Mouse (Mus musculus): Measurements from ENCODE around the gene Plekha7.

Gene Plekha7

DNA sequence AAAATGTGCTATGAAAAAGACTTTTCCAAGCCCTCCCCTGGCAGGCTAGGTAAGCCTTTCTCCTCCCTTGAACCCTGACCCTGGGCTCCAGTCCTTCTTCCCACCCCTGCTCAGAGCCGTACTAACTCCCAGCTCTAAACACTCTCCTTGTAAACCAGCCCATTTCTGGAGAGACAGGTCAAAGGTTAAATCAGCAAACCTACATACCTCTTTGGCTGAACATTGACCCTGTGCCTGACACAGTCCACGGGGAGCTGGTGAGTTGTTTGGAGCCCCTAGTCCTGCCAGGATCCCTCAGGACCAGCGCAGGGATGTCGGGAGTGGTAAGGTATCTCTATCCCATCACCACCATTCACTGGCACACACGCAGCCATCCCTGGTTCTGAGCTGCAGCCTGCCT lies 15.8 kb downstream of the Plekha7 start:
- ATAC-seq (ENCODE audit: insufficient number of reproducible peaks, low FRiP score, low TSS enrichment) = no peak

DNA sequence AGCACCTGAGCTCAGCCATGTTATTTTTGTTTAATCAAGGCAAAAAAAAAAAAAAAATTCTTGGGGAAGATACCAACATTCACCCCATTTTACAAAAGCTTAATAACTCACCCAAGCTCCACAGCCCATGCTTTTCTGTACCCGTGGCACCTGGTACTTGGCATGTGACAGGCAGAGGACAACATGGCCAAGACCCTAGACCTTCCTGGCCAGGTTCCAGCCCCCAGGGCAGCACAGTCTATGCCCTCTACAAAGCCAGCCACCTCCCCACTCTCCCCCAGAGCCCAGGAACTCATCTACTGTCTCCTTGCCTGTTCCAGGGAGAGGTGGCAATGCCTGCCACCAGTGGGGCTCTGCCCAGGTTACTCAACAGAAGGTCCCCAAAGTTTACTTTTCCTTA lies 17.6 kb downstream of the Plekha7 start:
- no peak for ATAC-seq (ENCODE audit: insufficient number of reproducible peaks, low FRiP score, low TSS enrichment)

DNA sequence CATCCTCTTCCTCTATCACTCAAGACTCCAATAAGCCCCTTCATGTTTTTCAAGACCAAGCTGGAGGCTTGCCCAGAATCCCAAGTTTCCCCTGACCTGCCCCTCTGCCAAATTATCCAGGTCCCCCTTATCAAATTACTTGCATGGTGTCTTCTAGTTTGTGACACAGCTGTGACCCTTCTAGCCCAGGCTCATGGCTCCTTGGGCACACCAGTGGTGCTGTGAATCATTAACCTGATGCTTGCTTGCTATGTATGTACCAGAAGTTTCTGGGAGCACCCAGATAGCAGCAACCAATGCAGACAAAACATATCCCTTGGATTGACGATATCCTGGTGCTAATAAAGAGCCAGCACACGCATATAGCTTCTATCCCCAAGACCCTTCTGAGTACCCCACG lies 19.2 kb downstream of the Plekha7 start:
- no peak for ATAC-seq (ENCODE audit: insufficient number of reproducible peaks, low FRiP score, low TSS enrichment)

DNA sequence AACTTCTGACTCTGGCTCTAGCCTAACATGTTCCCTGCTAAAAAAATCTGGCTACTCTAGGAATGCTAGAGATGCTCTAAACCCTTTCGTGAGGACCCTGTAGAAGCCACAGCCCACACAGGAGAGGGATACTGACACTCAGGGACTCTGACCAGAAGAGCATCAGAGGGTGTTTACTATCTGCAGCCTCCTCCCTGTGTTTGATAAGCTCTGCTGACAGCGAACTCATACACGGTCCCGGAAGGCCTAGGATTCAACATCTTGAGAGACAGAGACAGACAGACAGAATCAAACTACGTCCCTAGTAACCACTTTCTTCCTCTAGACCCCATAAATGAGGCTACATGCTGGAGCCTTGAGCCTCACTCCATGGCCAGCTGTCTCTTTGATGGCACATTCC lies 20.2 kb downstream of the Plekha7 start:
- no peak for ATAC-seq (ENCODE audit: insufficient number of reproducible peaks, low FRiP score, low TSS enrichment)

DNA sequence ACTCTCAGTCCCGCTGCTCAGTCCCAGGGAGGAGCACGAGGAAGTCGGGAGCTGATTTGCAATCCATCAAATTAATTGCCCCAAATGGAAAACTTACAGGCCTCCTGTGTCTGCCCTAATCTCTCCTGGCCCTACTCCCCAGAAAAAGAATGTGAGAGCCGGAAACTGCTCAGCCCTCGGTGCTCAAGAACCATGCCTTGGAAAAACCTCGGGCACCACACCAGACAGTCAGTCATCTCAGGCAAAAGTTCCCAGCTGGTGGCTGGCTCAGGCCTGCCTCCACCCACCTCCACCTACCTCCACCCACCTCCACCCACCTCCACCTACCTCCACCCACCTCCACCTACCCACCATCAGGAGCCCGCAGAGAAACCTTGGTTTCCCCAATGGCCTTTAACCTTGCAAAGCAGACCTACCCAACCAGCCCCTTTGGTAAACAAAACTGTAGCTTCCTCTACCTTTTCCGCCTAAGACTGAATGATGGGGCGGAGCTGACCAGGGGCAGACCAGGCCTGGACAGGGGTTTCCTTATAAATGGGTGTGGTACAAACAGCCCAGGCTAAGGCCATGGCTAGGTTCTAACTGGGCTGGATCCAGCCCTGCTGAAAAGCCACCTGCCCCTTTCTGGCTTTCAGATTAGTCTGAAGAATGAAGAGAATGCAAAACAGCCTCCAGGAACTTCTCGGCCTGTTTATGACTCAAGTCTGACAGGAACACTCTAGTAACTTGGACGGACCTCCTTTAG lies 21.4 kb downstream of the Plekha7 start:
- no peak for ATAC-seq (ENCODE audit: insufficient number of reproducible peaks, low FRiP score, low TSS enrichment)

DNA sequence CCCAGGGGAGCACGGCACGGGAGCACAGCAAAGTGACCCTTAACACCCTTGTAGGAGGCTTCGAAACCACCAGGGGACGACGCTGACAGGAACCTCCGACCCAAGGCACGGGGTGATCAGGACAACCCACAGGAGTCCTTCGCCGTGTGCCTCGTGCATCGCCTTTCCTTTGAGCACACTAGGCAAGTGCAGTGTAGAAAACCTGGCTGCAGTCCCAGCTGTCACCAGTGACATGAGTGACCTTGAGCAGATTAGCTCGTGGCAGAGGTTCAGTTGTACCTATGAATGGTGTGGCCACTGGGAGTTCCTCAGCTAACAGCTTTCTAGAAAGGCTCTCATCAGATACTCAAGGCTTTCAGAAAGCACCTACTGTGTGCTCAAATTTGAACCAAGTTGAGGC lies 22.0 kb downstream of the Plekha7 start:
- no peak for ATAC-seq (ENCODE audit: insufficient number of reproducible peaks, low FRiP score, low TSS enrichment)

DNA sequence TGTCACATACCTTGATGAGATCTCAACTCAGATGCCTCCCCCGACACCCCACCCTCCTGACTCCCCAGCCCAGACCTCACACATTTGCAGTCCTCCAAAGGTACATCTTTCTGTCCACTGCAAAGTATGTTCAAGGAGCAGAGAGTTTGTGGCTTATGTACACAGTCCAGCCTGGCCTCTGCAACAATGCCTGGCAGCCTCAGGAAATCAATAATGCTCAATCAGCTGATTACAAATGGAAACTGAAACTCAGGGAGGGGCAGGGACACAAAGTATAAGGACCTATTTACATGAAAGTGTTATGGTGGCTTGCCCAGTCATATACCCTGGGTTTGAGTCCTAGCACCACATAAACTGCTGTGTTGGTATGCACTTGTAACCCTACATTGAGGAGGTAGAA lies 23.0 kb downstream of the Plekha7 start:
- ATAC-seq (ENCODE audit: insufficient number of reproducible peaks, low FRiP score, low TSS enrichment) = no peak

DNA sequence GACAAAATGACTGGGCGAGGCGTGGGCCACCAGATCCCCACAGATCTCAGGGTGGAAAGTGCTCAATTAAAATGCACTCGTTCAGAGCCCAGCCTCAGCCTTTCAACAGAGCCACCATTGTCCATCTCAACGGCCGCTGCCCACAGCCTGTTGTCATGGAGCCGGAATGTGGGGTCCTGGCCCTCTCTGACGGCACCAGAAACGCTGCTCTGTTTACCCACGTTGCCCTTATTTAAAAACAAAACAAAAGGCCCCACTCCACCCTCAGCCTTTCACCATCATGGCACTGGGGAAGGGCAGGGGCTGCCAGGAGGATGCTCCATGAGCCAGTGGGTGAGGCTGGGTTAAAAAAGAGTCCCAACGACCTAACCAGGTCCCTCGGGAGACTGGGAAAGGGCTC lies 25.4 kb downstream of the Plekha7 start:
- no peak for ATAC-seq (ENCODE audit: insufficient number of reproducible peaks, low FRiP score, low TSS enrichment)

DNA sequence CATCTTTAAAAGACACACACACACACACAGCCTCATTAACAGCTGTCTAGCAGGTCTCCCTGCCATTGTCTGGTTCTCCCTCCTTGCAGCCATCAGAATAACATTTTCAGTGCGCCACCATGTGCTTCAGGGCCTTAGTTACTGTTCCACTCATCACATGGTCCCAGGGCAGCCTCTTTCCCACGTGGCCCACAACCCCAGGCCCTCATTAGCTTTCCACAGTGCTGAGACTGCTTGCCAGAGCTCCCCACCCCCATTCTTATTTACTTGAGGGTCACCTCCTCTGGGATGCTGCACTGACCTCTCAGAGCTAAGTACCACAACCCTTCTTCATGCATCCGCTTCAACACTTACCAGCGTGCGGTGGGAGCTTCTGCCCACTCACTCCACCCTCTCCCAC lies 28.1 kb downstream of the Plekha7 start:
- ATAC-seq (ENCODE audit: insufficient number of reproducible peaks, low FRiP score, low TSS enrichment) = no peak

DNA sequence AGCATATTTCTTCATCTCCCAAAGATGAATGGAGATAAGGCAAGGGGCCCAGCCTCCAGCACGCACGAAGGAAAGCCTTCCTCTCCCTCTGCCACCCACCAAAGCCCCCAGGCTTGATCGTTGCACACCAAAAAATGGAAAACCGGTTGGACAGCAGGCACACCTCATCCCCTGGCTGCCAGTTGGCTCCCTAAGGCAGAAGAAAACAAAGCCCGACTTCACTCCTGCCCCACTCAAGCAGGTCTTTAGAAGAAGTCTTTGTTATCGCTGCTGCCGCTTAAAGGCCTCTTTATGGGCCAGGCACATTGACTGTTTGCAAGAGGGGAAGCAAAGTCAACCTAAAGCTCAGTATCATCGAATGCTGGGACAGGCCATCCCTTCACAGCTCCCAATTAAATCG lies 29.9 kb downstream of the Plekha7 start:
- no peak for ATAC-seq (ENCODE audit: insufficient number of reproducible peaks, low FRiP score, low TSS enrichment)

DNA sequence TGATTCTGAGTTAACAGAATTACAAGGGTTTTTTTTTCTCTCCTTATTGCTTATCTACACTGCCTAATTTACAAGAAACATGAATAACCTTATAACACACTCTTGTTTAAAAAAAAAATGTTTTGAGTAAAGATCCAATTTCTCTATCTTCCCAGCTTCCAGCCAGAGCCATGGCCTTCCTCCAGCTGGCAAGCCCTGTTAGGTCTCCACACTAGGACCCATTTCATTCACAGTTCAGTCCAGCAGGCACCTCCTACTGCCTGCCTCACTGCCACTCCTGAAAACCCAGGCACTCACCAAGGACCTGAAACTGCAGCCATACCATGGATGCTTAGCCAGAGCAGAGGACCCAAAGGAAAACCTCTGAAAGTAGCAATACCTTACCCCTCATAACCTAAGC lies 31.9 kb downstream of the Plekha7 start:
- ATAC-seq (ENCODE audit: insufficient number of reproducible peaks, low FRiP score, low TSS enrichment) = no peak

DNA sequence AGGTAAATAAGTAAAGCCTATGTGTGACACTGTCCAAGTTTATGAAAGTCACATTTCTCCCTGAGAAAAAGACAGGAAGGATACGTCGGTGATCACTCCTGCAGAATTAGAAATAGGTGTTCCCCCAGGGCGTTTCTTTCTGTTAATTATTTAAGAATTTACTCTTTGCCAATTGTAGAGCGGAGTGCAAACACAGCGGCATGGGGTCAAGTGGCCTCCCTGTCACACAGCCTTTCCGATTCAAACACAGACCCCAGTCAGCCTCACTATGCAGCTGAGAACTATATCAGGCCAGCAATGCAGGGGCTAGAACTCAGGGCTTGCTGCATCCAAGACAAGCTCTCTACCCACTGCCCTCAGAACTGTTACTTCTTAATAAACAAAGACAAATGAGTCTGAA lies 35.1 kb downstream of the Plekha7 start:
- ATAC-seq (ENCODE audit: insufficient number of reproducible peaks, low FRiP score, low TSS enrichment) = no peak

DNA sequence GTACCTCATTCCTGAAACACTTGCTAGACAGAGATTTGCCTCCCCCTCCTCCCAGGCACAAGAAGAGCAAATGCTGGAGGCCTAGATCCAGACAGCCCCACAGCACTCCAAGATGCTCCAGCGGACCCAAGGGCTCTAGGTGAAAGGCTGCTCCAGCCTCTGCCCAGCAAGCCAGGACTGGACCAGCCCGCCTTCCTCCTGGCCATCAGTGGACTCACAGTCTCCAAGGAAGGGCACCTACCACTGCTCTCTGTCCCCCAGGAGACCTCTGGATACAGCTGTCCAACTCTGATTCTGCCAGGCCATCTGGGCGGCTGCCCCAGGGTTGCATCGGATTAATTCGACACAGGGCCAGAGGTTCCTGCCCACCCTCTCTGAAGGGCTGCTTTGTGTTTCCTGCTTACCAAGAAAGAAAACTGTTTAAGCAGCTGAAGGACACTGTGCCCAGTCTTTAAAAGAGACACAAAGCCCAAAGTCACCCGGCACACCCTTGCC lies 38.6 kb downstream of the Plekha7 start:
- no peak for ATAC-seq (ENCODE audit: insufficient number of reproducible peaks, low FRiP score, low TSS enrichment)

DNA sequence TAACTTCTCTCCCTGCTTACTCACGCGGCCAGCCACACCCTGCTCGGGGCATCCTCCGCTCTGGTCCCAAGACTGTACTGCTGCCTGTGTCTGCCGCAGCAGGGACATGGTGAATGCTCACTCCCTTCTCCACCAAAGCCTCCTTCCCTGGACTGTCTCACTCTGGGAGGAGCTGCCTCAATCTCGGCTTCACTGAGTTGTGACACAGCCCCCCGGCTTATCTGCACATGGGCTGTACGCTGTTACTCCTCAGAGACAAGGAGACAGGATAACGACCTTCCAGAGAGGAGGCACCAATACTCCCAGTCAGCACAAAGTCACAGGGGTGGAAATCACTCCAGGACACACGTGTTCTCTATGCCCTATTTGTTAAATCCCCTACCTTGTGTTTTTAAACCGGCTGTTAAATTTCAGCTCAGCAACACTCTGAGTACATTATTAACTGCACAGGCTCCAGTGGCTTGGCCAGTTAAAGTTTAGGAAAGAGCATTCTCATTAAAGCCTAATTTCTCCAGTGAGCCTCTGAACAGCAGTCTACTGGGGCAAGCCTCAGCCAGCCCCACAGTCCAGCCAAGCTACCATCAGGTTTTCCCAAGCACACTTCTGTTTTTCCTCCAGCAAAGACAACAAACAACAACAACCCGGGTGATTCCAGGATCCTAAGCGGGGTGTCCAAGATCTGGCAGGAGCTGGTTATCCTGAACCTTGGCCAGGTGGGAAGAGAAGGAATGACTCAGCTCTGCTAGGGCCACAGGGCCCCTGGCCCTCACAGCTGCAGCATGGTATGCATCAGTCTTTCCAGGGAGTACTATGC lies 39.9 kb downstream of the Plekha7 start:
- ATAC-seq (ENCODE audit: insufficient number of reproducible peaks, low FRiP score, low TSS enrichment) = no peak

DNA sequence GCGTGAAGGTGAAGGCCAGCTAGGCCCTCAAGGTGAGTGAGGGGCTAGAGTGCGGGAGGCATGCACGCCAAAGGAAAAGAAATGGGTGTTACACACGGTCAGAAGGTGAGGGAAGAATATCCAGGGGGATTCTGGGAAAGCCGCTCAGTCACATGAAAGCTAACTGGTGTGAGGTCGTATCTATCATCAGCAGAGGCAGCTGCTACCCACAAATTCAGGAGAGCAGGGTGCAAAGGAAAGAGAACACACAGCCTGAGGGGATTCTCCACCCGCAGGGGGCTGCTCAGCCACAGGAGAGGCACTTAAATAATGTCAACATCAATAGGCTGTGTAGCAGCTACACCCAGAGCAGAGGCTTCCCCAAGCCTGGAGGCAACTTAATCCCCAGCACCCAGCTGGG lies 44.9 kb downstream of the Plekha7 start:
- ATAC-seq (ENCODE audit: insufficient number of reproducible peaks, low FRiP score, low TSS enrichment) = no peak

DNA sequence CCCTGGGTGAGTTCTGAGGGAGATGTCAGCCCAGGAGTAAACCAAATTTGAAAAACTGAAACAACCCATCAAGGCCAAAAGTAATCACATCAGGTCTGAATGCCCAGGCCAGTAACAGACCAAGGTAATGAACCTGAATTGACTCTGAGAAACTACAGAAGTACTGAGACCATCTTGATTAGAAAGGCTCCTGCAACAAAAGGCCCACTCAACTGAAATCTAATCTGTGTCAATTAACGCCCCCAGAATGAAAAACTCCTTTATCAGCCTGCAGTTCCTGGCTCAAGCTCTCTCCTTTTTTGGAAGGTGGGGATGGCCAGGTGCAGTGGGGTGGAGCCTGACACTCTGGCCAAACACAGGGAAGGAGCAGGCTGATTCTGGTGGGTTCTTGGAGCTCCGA lies 45.7 kb downstream of the Plekha7 start:
- ATAC-seq (ENCODE audit: insufficient number of reproducible peaks, low FRiP score, low TSS enrichment) = no peak

DNA sequence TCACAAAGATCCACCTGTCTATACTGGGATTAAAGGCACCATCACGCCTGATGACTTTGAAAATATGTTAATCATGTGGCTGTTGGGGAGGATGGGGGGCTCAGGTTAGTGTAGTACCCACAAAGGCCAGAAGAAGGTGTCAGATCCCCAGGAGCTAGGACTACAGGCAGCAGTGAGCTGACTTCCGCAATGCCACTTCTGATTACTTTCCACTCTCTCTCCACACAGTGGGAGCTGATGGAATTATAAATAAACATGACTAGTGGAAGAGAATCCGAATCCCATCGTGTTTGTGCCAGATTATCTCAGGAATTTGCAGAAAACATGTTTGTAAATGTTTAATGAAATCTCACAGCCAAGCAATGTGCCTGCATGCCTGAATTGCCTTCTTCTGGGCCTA lies 46.1 kb downstream of the Plekha7 start:
- no peak for ATAC-seq (ENCODE audit: insufficient number of reproducible peaks, low FRiP score, low TSS enrichment)

DNA sequence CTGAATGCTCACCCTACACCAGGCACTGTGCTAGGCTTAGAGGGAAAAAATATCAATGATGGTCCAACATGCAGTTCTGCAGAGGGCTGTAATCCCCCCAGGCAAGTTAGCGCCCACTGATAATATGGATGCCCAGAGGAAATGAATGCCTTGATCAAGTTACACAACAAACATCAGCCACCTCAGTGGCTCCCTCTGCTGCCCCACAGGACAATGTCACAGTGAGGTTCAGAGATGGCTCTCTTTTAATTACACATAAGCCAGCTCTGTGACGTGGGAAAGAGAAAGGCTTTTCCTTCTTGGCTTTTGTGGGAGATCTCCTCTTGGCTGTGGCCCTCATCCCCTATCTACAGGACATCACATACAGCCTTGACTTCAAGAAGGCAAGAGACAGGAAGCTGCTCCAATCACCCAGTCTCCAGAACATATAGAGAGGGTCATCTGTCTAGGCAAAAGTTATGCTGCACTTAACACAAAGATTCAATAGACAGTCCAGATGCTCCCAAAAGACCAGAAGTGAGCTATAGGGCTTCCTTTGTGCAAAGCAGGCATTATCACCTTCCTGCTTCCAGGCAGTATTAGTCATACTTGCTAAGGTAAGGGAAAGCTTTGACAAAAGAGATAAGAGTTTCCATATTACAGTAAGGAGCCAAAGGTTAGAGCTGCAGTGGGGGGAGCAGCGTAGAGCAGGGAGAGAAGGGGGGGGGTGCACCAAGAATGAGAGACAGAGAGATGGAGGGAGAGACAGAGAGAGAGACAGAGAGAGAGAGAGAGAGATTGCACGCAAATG lies 47.2 kb downstream of the Plekha7 start:
- no peak for ATAC-seq (ENCODE audit: insufficient number of reproducible peaks, low FRiP score, low TSS enrichment)

DNA sequence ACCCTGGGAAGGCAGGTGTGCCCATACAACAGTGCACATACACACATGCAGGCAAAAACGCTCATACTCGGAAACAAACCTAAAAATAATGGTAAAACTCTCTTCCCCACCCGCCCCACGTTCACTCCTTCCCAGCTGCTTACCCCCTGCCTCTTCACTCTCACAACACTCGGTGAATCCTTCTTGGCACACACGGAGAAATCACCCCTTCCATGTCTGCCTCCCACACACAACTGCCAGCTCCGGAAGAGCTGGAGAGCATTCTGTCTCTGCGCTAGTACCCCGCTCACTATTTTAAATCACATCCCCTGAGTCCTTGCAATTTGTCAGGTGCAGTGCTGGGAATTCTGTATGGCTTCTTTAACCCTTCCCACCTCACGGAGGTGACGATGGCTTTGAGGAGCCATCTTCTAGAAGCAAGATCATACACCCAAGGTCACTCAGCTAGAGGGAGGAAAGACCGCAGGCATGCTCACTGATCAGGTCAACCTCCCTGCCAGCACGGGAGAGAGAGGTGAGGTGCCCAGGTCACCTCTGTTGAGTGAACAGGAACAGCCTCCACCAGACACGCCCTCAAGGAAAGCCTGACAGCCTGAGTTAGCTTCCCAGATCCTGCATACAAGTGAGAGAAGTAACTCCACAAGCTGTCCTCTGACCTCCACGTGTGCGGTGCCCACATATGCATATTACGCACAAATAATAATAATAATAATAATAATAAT lies 49.6 kb downstream of the Plekha7 start:
- no peak for ATAC-seq (ENCODE audit: insufficient number of reproducible peaks, low FRiP score, low TSS enrichment)

DNA sequence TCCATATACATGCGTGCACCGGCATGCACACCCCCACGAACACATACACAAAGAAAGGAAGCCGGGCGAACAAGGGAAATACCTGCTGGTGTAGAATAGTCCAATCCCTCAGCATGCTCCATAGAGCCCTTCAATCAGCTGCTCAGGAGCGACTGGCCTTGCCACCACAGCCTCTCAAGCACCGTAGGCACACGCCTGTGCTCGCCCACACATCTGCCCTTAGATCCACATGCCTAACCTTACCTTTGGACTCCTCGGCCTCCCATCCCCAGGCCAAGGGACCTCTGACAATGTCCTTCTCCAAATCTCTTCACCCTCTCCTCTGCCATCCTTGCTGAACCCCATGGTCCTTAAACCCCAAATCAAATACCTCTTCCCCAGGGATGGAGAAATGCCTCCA lies 50.2 kb downstream of the Plekha7 start:
- no peak for ATAC-seq (ENCODE audit: insufficient number of reproducible peaks, low FRiP score, low TSS enrichment)

Measured in cerebellum, adult (tissue).